Mouse (Mus musculus): ENCODE results near the gene Pald1.

DNA sequence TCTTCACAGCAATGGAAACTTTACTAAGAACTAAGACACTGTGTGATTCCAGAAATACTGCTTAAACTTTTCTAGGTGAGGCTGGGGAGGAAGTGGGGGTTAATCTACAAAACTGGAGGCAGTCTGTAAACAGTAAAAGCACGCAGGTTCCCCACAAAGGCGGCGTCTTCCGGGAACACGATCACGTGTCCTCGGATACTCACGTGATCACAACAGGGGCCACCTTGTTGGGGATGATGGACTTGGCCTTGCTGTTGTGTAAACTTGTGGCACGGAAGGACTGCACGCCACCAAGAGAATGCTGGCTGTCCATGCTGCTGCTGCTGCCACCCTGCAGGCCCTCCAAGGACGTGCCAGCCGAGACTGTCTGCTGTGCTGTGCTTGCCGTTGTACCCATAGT, 27.7 kb downstream of the Pald1 start:
- no peak for TF ChIP-seq CTCF (IDR thresholded peaks at IDR 0.05)
- TF ChIP-seq POLR2A (IDR thresholded peaks at IDR 0.05; ENCODE audit: insufficient read depth, low read depth, low read length) = no peak
- TF ChIP-seq EP300 (IDR thresholded peaks at IDR 0.05; ENCODE audit: insufficient read depth, low read depth, low read length) = no peak
